Comparison of ENCODE assay signal across 28 mouse cellular contexts in genomic region chr13:49845663-49846062, GRCm38 (mm10). TPM values are rescaled to one million over a fixed set of nuclear protein-coding genes. Genes with fewer than 3 reads are reported as not detected.
"Had no signal": no experiment of that assay in that cellular context is flagged by ENCODE, and none has a peak within 500 bp of the region (broad histone marks: within the 10 kb centered on the region; RNA-seq: fewer than 3 reads in every experiment).

No protein-coding gene starts in this region.

- H3K36me3 ChIP-seq: heart, embryonic 13.5 days; heart, embryonic 15.5 days; hindbrain, embryonic 13.5 days; hindbrain, embryonic 15.5 days; kidney, embryonic 15.5 days; limb, embryonic 13.5 days; limb, embryonic 15.5 days had no signal

- H3K27ac ChIP-seq: heart, embryonic 13.5 days; heart, embryonic 15.5 days; hindbrain, embryonic 13.5 days; hindbrain, embryonic 15.5 days; hindbrain, postnatal 0 days; kidney, embryonic 15.5 days; kidney, postnatal 0 days; limb, embryonic 13.5 days; limb, embryonic 15.5 days had no signal

- H3K4me1 ChIP-seq: heart, embryonic 15.5 days; hindbrain, embryonic 13.5 days; hindbrain, embryonic 15.5 days; kidney, embryonic 15.5 days; limb, embryonic 13.5 days; limb, embryonic 15.5 days had no signal

- H3K4me3 ChIP-seq: heart, embryonic 13.5 days; heart, embryonic 15.5 days; hindbrain, embryonic 13.5 days; hindbrain, embryonic 15.5 days; kidney, embryonic 15.5 days; limb, embryonic 13.5 days; limb, embryonic 15.5 days had no signal

- H3K9me3 ChIP-seq: heart, embryonic 15.5 days; hindbrain, embryonic 15.5 days; limb, embryonic 15.5 days had no signal

- DNase-seq: gastrocnemius, postnatal 14 days; gastrocnemius, postnatal 36 days; heart, adult 18-20 months; heart, postnatal 14 days; heart, postnatal 36 days; kidney, adult 11 months; kidney, adult 2 months; kidney, adult 9 months; kidney, postnatal 14 days; kidney, postnatal 36 days; layer of hippocampus, adult 9-11 months; layer of hippocampus, postnatal 36 days; left cerebral cortex, postnatal 4 days had no signal

- H3K27me3 ChIP-seq: heart, embryonic 13.5 days; heart, embryonic 15.5 days; hindbrain, embryonic 13.5 days; hindbrain, embryonic 15.5 days; kidney, embryonic 15.5 days; limb, embryonic 13.5 days; limb, embryonic 15.5 days had no signal

RNA-seq across cellular contexts. Expression of gene Gm30302, which starts 46.9 kb away (rescaled TPM):
- polyA plus RNA-seq: heart, embryonic 13.5 days; heart, embryonic 15.5 days; hindbrain, embryonic 11.5 days; hindbrain, embryonic 13.5 days; hindbrain, embryonic 15.5 days; hindbrain, postnatal 0 days; intestine, embryonic 14.5 days; intestine, embryonic 16.5 days; kidney, adult 2 months; kidney, embryonic 15.5 days; kidney, postnatal 0 days; large intestine, adult 2 months; limb, embryonic 11.5 days; limb, embryonic 13.5 days; limb, embryonic 15.5 days; liver, adult 2 months had no signal
